Mouse (Mus musculus) embryo, embryonic 11 days (tissue): Measurements from ENCODE around the gene Zxdb.
"Not testable (repeated sequence)": the region's sequence is repeated elsewhere in the genome, so short reads cannot be mapped to it uniquely, and the experiment has no call there.

Source experiments
- DNase-seq: peaks from one replicate; pipeline ENCODE4 v3.0.0-alpha.2; 2015

Gene Zxdb

DNA sequence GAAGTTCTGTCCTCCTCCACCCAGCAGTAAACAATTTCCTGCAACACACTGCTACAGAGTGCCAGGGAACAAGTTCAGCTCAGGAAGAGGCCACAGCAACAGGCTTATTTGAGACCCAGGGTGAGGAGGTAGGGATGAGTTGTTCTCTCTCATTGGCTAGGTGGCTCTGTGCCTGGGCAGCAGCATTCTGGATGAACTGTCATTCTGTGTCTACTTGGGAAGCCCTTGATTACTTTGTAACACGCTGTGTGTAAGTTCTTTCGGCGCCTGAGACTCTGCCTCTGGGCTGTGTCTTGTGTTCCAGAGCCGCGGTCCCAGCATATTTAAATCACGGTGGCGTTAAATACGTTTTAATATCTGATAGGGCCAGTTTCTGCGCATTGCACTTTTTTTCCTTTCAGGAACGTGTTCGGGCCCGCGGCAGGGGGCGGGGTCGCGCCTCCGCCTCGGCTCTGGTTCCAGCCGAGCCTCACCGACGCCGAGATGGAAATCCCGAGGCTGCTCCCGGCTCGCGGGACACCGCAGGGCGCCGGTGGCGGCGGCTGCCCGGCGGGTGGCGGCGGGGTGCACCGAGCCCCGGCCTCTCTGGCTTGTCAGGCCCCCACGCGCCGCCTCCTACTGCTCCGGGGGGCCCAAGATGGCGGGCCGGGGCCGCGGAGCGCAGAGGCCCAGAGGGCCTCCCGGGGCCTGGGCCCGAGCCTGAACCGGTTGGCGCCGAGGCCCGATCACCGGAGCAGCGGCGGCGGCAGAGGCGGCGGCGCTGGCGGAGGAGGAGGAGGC lies at the start of gene Zxdb:
TSS of gene Zxdb (plus strand) at position 378 of the 780 bp plus-strand sequence.
- not testable (repeated sequence) for DNase-seq

DNA sequence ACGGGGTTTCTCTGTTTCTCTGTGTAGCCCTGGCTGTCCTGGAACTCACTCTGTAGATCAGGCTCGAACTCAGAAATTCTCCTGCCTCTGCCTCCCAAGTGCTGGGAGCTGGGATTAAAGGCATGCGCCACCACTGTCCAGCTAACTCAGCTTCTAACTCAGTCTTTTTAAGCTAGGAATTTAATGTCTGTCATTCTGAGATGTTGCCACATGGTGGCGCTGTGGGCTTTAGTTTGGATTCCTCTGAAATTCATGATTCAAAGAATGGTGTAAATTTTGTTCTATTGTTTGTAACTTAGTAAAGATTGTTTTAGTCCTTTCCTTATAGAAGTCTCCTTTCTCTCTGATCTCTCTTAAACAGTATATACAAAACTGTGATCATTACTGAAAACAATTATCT lies 49.4 kb upstream of the Zxdb start:
- DNase-seq = peak; percentile 51

DNA sequence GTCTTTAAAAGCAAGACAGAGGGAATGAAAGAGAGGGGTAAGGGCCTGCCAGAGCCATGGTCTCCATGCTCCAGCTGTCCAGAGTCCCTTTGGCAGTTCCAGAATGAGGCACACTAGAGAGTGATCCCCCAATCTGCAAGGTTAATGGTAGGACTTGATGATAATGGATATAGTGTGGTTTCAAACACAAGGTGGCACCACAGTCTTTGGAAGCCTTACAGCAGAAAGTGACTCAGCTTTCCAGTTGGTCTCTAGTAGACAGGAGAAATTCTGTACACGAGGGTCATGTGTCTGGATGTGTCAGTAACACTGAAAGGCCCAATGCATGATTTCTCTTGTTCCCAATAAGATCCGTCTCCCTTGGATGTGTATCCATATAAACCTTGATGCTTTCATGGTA lies 42.8 kb upstream of the Zxdb start:
- DNase-seq = not testable (repeated sequence)

GRCm38 (mm10) chrX:94689593-94689992 lies 34.8 kb upstream of the Zxdb start:
- DNase-seq = not testable (repeated sequence)

GRCm38 (mm10) chrX:94706676-94707075 lies 17.7 kb upstream of the Zxdb start:
- DNase-seq = not testable (repeated sequence)

DNA sequence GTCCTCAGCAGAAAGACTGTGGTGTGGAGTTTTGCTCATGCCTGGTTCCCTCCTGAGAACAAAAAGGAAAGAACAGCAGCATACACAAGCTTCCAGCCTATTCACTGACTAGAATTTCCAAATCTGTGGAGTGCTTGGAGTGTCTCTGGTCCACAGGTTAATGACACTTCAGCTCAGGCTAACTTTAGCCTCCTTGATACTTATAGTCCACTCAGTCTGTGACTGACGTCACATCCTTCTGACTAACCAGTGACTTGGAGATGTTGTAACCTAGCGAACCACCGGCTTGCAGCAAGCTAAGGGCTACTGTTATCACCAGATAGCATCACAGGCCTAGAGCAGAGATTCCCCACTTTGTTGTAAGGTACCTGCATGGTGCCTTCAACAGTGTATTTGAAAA lies 14.6 kb upstream of the Zxdb start:
- not testable (repeated sequence) for DNase-seq

- DNase-seq = not testable (repeated sequence)
These were observed 702 bp downstream of the Zxdb start for GRCm38 (mm10) chrX:94724972-94725569.

DNA sequence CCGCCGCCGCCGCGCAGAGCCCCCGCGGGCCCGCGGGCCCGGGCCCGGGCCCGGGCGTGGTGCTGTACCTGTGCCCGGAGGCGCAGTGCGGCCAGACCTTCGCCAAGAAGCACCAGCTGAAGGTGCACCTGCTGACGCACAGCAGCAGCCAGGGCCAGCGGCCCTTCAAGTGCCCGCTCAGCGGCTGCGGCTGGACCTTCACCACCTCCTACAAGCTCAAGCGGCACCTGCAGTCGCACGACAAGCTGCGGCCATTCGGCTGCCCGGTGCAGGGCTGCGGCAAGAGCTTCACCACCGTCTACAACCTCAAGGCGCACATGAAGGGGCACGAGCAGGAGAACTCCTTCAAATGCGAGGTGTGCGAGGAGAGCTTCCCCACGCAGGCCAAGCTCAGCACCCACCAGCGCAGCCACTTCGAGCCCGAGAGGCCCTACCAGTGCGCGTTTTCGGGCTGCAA lies 1.3 kb downstream of the Zxdb start:
- not testable (repeated sequence) for DNase-seq

DNA sequence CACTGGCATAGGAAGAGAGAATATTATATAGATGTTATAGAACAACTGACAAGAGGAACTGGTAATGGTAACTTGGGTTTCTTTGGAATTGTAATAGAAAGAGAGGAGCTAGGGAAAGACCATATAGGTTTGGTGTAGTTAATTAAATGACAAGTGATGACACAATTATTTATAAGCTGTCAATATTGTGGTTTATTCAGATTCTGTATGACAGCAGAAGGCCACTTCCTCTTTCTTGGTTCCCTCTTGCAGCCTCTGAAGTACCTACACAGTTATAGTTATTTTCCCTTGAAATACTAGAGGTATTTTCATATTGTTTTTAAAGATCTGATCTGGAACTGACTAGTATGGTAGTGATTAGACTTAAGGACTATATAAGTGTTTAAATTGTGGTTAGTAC lies 7.2 kb downstream of the Zxdb start:
- DNase-seq = no peak

GRCm38 (mm10) chrX:94753733-94754132 lies 29.4 kb downstream of the Zxdb start:
- no peak for DNase-seq

GRCm38 (mm10) chrX:94759959-94760358 lies 35.6 kb downstream of the Zxdb start:
- no peak for DNase-seq

DNA sequence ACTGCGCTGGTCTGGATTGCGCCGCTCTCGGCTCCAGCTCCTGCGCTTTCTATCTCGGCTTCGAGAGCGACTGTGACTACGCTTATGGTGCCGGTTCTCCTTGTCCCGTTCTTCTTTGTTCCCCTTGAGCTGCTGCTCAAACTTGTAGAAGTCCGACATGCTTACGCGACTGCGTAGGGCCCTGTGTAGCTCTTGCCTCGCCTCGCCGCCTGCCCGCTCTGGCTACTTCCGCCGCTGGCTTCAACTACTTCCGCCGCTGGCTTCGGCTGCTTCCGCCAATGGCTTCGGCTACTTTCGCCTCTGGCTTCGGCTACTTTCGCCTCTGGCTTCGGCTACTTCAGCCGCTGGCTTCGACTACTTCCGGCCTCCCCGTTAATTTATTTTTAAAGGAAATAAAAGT lies 49.5 kb downstream of the Zxdb start:
- DNase-seq = no peak
